Mouse (Mus musculus): ENCODE measurements around the gene Plekha6. TPM values are rescaled to one million over a fixed set of nuclear protein-coding genes. Genes with fewer than 3 reads are reported as not detected.

The Plekha6 gene
- polyA plus RNA-seq, 1 experiment, result 2.1 TPM

GRCm38 (mm10) chr1:133164591-133165011, 591 bp downstream of the Plekha6 start:
- H3K27ac ChIP-seq (ENCODE audit: control insufficient read depth, insufficient read depth, low read depth, low read length, poor library complexity), result no peak overlapping the region
- WGBS, result 3% methylated on average over 10 of the region's 10 CpGs
- TF ChIP-seq POLR2A (IDR thresholded peaks at IDR 0.05; ENCODE audit: borderline replicate concordance, control insufficient read depth, low read depth, low read length), result no peak
- TF ChIP-seq CTCF (IDR thresholded peaks at IDR 0.05; ENCODE audit: control insufficient read depth, insufficient read depth, low read length), result no peak
- H3K4me1 ChIP-seq (ENCODE audit: control insufficient read depth, insufficient read depth, low read length), result peaks cover 1% of the 10 kb centered on the region; the same call in 1 of the 2 replicates
- no peak overlapping the region for H3K4me3 ChIP-seq (replicated peaks; ENCODE audit: control insufficient read depth, low read depth, low read length)

- no peak for TF ChIP-seq POLR2A (IDR thresholded peaks at IDR 0.05; ENCODE audit: borderline replicate concordance, control insufficient read depth, low read depth, low read length)
- no peak for TF ChIP-seq CTCF (IDR thresholded peaks at IDR 0.05; ENCODE audit: control insufficient read depth, insufficient read depth, low read length)
- no peak overlapping the region for H3K4me3 ChIP-seq (replicated peaks; ENCODE audit: control insufficient read depth, low read depth, low read length)
- 2% methylated on average over 11 of the region's 11 CpGs for WGBS
- H3K27ac ChIP-seq (ENCODE audit: control insufficient read depth, insufficient read depth, low read depth, low read length, poor library complexity), result no peak overlapping the region
- peaks cover 1% of the 10 kb centered on the region; the same call in 1 of the 2 replicates for H3K4me1 ChIP-seq (ENCODE audit: control insufficient read depth, insufficient read depth, low read length)
Measured at GRCm38 (mm10) chr1:133165111-133165510, 1.1 kb downstream of the Plekha6 start.

- 56% methylated on average over 19 of the region's 19 CpGs for WGBS
- Histone ChIP-seq H3K27ac (ENCODE audit: control insufficient read depth, insufficient read depth, low read depth, low read length, poor library complexity) (no peak overlapping the region), H3K4me3 (replicated peaks; ENCODE audit: control insufficient read depth, low read depth, low read length) (no peak overlapping the region), H3K4me1 (ENCODE audit: control insufficient read depth, insufficient read depth, low read length) (peaks cover 1% of the 10 kb centered on the region; the same call in 1 of the 2 replicates)
- TF ChIP-seq CTCF (IDR thresholded peaks at IDR 0.05; ENCODE audit: control insufficient read depth, insufficient read depth, low read length) (no peak), POLR2A (IDR thresholded peaks at IDR 0.05; ENCODE audit: borderline replicate concordance, control insufficient read depth, low read depth, low read length) (no peak)
Measured at GRCm38 (mm10) chr1:133168318-133169060, 4.5 kb downstream of the Plekha6 start.

DNA sequence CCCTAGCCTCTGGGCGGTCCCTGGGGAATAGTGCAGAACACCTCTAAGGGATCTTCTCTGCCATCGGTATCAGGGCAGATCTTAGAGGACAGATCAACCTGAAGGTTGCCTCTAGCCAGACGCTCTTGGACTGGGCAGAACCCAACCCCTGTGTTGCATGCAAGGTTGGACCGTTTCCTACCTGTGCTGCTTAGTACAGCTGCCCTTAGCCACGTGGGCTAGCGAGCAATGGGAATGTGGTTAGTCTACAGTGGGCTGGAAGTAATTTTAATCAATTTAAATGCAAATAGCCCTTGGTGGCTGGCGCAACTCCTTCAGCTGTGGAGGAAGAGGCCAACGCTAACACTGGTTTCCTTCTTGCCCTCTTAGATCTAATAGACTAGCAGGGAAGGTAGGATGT, 6.2 kb downstream of the Plekha6 start:
- Histone ChIP-seq H3K27ac (ENCODE audit: control insufficient read depth, insufficient read depth, low read depth, low read length, poor library complexity) (no peak overlapping the region), H3K4me3 (replicated peaks; ENCODE audit: control insufficient read depth, low read depth, low read length) (no peak overlapping the region), H3K4me1 (ENCODE audit: control insufficient read depth, insufficient read depth, low read length) (peaks cover 1% of the 10 kb centered on the region; the same call in 1 of the 2 replicates)
- 56% methylated on average over 8 of the region's 8 CpGs for WGBS
- no peak for TF ChIP-seq CTCF (IDR thresholded peaks at IDR 0.05; ENCODE audit: control insufficient read depth, insufficient read depth, low read length)
- no peak for TF ChIP-seq POLR2A (IDR thresholded peaks at IDR 0.05; ENCODE audit: borderline replicate concordance, control insufficient read depth, low read depth, low read length)

DNA sequence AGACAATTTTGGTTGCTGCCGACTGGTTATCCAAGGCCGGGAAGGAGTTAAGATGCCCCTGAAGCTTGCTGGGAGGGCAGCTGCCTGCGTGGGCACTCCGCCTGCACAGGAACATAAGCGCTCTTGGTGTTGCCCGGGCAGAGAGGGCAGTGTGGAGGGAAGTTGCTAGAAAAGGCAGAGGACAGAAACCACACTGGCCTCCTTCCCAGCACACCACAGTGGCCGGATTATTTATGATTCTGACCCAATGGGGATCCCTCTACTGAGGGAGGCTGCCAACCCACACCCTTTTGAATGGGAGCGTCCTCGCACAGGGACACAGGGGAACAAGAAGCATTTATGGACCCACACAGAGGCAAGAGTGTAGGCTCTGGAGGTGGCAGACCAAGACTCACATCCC, 7.3 kb downstream of the Plekha6 start:
- no peak for TF ChIP-seq POLR2A (IDR thresholded peaks at IDR 0.05; ENCODE audit: borderline replicate concordance, control insufficient read depth, low read depth, low read length)
- TF ChIP-seq CTCF (IDR thresholded peaks at IDR 0.05; ENCODE audit: control insufficient read depth, insufficient read depth, low read length), result no peak
- H3K4me1 ChIP-seq (ENCODE audit: control insufficient read depth, insufficient read depth, low read length), result peaks cover 1% of the 10 kb centered on the region; the same call in 1 of the 2 replicates
- no peak overlapping the region for H3K4me3 ChIP-seq (replicated peaks; ENCODE audit: control insufficient read depth, low read depth, low read length)
- 15% methylated on average over 9 of the region's 9 CpGs for WGBS
- H3K27ac ChIP-seq (ENCODE audit: control insufficient read depth, insufficient read depth, low read depth, low read length, poor library complexity), result no peak overlapping the region

DNA sequence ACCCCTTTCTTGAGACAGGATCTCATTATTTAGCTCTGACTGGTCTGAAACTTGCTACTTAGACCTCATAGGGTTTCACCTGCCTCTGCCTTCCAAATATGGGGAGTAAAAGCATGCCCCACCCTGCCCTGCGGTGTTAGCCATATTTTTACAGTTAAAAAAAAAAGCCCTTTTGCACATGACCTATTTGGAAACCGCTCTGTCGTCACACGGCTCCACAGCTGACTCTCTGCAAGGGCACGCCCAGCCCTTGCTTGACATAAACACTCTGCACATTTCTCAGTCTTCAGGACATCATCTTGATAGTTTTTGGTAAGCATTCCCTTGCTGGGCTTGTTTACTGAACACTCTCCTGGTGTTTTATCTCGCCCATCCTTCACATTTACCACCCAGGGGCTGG, 11.1 kb downstream of the Plekha6 start:
- no peaks in the 10 kb centered on the region; the same call in 1 of the 2 replicates for H3K4me1 ChIP-seq (ENCODE audit: control insufficient read depth, insufficient read depth, low read length)
- no peak for TF ChIP-seq CTCF (IDR thresholded peaks at IDR 0.05; ENCODE audit: control insufficient read depth, insufficient read depth, low read length)
- TF ChIP-seq POLR2A (IDR thresholded peaks at IDR 0.05; ENCODE audit: borderline replicate concordance, control insufficient read depth, low read depth, low read length), result no peak
- 47% methylated on average over 6 of the region's 6 CpGs for WGBS
- no peak overlapping the region for H3K27ac ChIP-seq (ENCODE audit: control insufficient read depth, insufficient read depth, low read depth, low read length, poor library complexity)
- no peak overlapping the region for H3K4me3 ChIP-seq (replicated peaks; ENCODE audit: control insufficient read depth, low read depth, low read length)

DNA sequence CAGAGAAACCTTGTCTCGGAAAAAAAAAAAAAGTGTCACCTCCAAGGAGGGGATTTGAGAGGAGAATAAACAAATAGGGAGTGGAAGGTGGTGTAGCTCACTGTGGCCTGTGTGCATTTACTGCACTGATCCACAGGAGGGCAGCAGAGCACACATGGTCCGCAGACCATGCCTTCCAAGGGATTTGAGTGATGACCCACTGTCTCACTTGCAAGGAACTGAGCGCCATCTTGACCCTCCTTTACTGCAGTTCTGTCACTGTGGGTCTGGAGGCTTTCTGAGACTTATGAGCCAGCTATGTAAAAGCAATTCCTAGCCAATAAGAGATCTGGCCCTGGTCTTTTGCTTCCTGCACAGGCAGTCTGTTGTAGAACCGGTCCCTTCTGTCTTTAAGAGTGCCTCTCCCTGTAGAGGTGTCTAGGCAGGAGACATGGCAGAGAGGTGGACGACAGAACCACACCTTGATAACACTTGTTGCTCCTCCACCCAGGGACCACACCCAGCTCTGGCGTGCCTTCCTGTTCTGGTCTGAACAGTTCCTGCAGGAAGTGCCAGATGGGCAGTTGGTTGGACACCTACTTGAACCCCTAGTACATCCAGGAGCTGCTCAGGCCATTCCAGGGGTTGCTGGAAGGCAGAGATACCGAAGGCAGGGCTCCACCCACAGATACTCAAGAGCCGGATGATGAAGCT, 13.6 kb downstream of the Plekha6 start:
- no peaks in the 10 kb centered on the region; the same call in 1 of the 2 replicates for H3K4me1 ChIP-seq (ENCODE audit: control insufficient read depth, insufficient read depth, low read length)
- H3K27ac ChIP-seq (ENCODE audit: control insufficient read depth, insufficient read depth, low read depth, low read length, poor library complexity), result no peak overlapping the region
- no peak overlapping the region for H3K4me3 ChIP-seq (replicated peaks; ENCODE audit: control insufficient read depth, low read depth, low read length)
- TF ChIP-seq CTCF (IDR thresholded peaks at IDR 0.05; ENCODE audit: control insufficient read depth, insufficient read depth, low read length), result peak; percentile 99
- TF ChIP-seq POLR2A (IDR thresholded peaks at IDR 0.05; ENCODE audit: borderline replicate concordance, control insufficient read depth, low read depth, low read length), result no peak
- 37% methylated on average over 8 of the region's 8 CpGs for WGBS

DNA sequence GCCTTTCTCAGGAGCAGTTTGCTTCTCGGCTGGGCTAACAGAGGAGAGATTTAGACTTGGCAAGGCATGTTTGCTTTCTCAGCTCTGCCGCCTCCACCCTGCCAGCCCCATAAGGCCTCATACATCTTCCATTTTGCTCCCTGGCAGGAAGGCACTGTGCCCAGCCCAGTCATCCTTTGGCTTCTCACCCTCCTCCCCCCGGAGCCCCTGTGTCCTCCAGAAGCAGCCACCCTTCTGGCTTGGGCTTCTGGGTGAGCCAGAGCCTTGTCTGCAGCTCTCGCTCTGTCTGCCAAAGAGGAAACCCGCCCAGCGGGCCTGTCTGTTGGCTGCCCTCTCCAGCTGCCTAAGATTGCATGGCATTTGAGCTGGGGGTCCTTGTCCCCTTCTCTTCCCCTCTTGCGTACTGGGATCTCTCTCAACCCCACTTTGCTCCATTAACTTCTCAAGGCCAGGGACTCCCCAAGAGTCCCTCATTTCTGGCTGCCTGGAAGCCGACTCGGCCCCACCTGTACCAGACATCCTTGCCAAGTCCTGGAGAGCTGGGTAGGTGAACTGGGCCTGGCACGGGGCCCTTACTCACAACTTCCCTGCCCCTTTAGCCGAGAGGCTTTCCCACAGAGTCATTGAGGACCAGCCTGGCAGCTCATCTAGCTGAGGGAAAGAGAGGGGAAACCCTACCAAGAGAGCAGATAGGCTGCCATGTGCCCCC, 14.9 kb downstream of the Plekha6 start:
- Histone ChIP-seq H3K27ac (ENCODE audit: control insufficient read depth, insufficient read depth, low read depth, low read length, poor library complexity) (no peak overlapping the region), H3K4me1 (ENCODE audit: control insufficient read depth, insufficient read depth, low read length) (no peaks in the 10 kb centered on the region; the same call in 1 of the 2 replicates), H3K4me3 (replicated peaks; ENCODE audit: control insufficient read depth, low read depth, low read length) (no peak overlapping the region)
- no peak for TF ChIP-seq CTCF (IDR thresholded peaks at IDR 0.05; ENCODE audit: control insufficient read depth, insufficient read depth, low read length)
- no peak for TF ChIP-seq POLR2A (IDR thresholded peaks at IDR 0.05; ENCODE audit: borderline replicate concordance, control insufficient read depth, low read depth, low read length)
- WGBS, result 81% methylated on average over 11 of the region's 11 CpGs
